Mouse (Mus musculus): ENCODE data around the gene Nfix.
"Not testable (repeated sequence)": the region's sequence is repeated elsewhere in the genome, so short reads cannot be mapped to it uniquely, and the experiment has no call there.

The Nfix gene

GRCm38 (mm10) chr8:84832759-84833742, 32.9 kb upstream of the Nfix start:
- DNase-seq (ENCODE audit: low spot score): no peak

- peak; percentile 84 for DNase-seq (ENCODE audit: low spot score)
Measured at GRCm38 (mm10) chr8:84832034-84832717, 32.0 kb upstream of the Nfix start.

GRCm38 (mm10) chr8:84831490-84831889, 31.3 kb upstream of the Nfix start, which contains the start of gene Gadd45gip1:
Gadd45gip1 (plus strand) TSS chr8:84831522.
- DNase-seq (ENCODE audit: low spot score): peak; percentile 80

- DNase-seq (ENCODE audit: low spot score): not testable (repeated sequence)
Measured at GRCm38 (mm10) chr8:84826518-84826917, 26.4 kb upstream of the Nfix start.

- DNase-seq (ENCODE audit: low spot score): no peak
Measured at GRCm38 (mm10) chr8:84825636-84826035, 25.5 kb upstream of the Nfix start.

- DNase-seq (ENCODE audit: low spot score): no peak
Measured at GRCm38 (mm10) chr8:84823653-84824052, 23.5 kb upstream of the Nfix start.

GRCm38 (mm10) chr8:84822723-84823122, 22.6 kb upstream of the Nfix start, which contains the start of gene Dand5:
Dand5 (minus strand) TSS chr8:84822823.
- no peak for DNase-seq (ENCODE audit: low spot score)

- no peak for DNase-seq (ENCODE audit: low spot score)
Measured at GRCm38 (mm10) chr8:84816117-84816516, 16.0 kb upstream of the Nfix start.

GRCm38 (mm10) chr8:84815547-84815946, 15.4 kb upstream of the Nfix start:
- peak; percentile 92 for DNase-seq (ENCODE audit: low spot score)

- DNase-seq (ENCODE audit: low spot score): no peak
Measured at GRCm38 (mm10) chr8:84814555-84815441, 14.7 kb upstream of the Nfix start.

- DNase-seq (ENCODE audit: low spot score): no peak
Measured at GRCm38 (mm10) chr8:84814240-84814554, 14.1 kb upstream of the Nfix start.

- DNase-seq (ENCODE audit: low spot score): no peak
Measured at GRCm38 (mm10) chr8:84813830-84814229, 13.7 kb upstream of the Nfix start.

- DNase-seq (ENCODE audit: low spot score): peak; percentile 73
Measured at GRCm38 (mm10) chr8:84813059-84813458, 12.9 kb upstream of the Nfix start.

- no peak for DNase-seq (ENCODE audit: low spot score)
Measured at GRCm38 (mm10) chr8:84811303-84811702, 11.2 kb upstream of the Nfix start.

- peak; percentile 79 for DNase-seq (ENCODE audit: low spot score)
Measured at GRCm38 (mm10) chr8:84810896-84811295, 10.8 kb upstream of the Nfix start.

GRCm38 (mm10) chr8:84809941-84810280, 9.8 kb upstream of the Nfix start:
- no peak for DNase-seq (ENCODE audit: low spot score)

GRCm38 (mm10) chr8:84809109-84809940, 9.2 kb upstream of the Nfix start:
- no peak for DNase-seq (ENCODE audit: low spot score)

GRCm38 (mm10) chr8:84806031-84806430, 5.9 kb upstream of the Nfix start:
- DNase-seq (ENCODE audit: low spot score): no peak

- DNase-seq (ENCODE audit: low spot score): peak; percentile 41
Measured at GRCm38 (mm10) chr8:84799136-84799931, 810 bp downstream of the Nfix start.

- DNase-seq (ENCODE audit: low spot score): no peak
Measured at GRCm38 (mm10) chr8:84798446-84799135, 1.6 kb downstream of the Nfix start.
